Mouse (Mus musculus): ENCODE measurements around the gene Rgr.
"Not testable (repeated sequence)": the region's sequence is repeated elsewhere in the genome, so short reads cannot be mapped to it uniquely, and the experiment has no call there.

Rgr gene

DNA sequence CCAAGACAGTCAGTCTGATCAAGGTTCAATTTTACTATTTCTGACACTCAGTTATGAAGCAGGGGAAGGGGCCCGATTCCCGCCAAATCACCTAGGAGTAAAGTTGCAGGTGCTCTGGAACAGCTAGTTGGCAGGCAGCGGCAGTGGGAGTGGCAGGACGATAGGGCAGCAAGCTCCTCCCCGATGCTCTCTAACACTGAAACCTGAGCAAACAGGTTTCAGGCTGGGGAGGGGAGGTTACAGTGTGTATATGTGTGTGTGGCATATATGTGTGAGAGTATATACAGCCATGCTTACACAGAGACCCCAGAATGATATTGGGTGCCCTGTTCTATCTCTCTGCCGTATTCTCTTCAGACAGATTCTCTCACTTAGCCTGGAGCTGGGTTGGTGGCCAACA lies 48.0 kb downstream of the Rgr start:
- DNase-seq (ENCODE audit: low spot score), result not testable (repeated sequence)

DNA sequence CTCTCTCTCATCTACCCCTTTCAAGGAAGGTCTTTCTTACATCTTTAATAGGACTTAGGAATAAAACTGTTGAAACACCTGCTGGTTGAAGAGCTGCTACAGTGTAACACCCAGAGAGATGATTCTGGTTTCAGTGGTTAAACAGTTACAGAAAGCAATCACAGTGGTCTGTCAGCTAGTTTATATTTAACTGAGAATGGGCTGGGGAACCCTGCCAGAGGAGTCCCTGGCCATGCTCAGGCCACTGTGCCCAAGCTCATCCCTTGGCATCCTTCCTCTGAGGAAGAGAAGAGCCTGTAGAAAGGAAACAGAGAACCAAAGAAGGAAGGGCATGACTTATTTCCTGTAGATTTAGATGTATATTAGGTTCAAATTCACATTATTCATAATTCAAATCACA lies 59.0 kb downstream of the Rgr start:
- DNase-seq (ENCODE audit: low spot score), result no peak

DNA sequence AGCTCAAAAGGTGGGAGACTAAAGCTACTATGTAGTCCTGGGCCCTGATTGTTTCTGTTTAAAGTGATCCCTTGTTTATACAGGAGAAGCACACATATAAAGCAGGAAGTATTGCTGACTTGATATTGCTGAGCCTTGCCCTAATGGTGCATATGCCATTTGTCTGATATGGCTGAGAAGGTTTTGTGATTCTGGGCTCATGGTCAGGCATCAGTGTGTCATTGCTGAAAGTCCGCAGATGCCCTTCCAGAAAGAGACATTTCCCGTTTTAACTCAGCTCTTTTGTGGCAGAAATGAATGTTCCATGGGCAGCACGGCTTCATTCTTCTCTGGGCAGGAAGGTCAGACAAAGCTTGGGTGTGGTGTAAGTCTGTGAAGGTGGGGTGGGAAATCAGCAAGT lies 63.1 kb downstream of the Rgr start:
- DNase-seq (ENCODE audit: low spot score), result no peak

Measured in ovary, postnatal 36 days (tissue).